Mouse (Mus musculus) left cerebral cortex, postnatal 4 days (tissue): ENCODE measurements at regions not wholly inside any gene's neighbourhood (a gene's known extent, or its start where the extent isn't known, plus 50 kb on each side); places are given as distances from the start of the nearest gene placed in this dataset.

Experiments used
- DNase-seq: peaks from one replicate; pipeline ENCODE4 v3.0.0-alpha.2; 2022
- intact Hi-C: fragments of 180-260 bp; cut with DNase I; formaldehyde crosslinking; loops from one replicate; pipeline ENCODE4 v1.15.1; 2025

DNA sequence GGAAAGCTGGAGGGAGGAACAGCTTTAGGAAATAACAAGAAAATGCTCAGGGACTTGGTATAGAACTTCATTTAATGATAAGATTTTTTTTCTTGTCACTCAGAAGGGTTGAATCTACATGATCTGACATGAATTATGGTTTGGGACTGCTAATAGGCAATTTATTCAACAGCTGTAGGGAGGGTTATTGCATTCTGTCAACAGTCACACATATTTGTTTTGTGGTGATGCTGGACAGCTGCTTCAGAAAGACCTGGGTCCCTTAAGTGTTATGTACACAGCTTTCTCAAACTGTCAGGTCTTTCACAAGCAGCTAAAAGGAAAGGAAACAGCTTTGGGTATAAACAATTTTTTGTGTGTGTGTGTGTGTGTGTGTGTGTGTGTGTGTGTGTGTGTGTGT, 101.0 kb upstream of the Mtpn start:
- DNase-seq: no peak
- intact Hi-C loops: no loop called here

GRCm38 (mm10) chr6:35608336-35608735, 68.6 kb upstream of the Mtpn start:
- intact Hi-C loops: no loop called here
- DNase-seq: no peak

DNA sequence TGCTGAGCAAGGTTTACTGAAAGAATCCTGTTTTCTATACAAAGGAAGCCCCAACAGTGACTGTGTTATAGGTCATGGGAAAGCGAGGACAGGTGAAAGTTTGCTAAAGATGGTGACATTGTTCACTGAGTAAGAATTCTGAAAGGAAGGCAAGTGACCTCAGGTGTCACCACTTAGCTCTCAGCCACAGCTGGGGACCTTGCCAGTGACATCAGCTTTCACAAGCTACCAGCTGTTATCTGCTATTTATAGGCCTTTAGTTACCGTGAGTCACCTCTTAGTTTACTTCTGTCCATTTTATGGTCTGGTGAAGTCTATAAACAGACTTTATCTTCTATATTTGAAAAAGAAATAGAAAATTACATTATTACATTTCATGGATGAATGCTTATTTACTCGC, 65.4 kb upstream of the Mtpn start:
- intact Hi-C loops: no loop called here
- DNase-seq: no peak

DNA sequence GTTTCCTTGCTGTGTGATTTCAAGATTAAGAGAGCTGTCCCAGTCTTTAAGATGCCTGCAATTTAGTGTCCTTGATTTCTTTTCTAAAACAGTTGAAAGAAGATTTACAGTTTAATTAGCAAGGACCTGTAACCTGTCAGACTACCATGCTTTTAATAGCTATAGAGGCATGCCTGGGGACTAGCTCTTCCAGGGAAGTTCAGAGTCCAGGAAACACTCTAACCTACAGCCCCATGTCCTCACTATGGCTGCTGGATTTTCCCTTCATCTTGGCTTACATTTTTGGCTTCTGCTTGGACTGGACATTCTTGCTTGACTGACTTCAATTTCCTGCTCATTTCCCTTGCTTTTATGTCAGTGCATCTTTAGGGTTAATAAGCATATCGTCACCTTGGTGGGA, 61.7 kb upstream of the Mtpn start:
- intact Hi-C loops: no loop called here
- DNase-seq: no peak

- DNase-seq: no peak
- intact Hi-C loops: no loop called here
Measured at GRCm38 (mm10) chr6:35599841-35600240, 60.2 kb upstream of the Mtpn start.

- intact Hi-C loops: no loop called here
- no peak for DNase-seq
Measured at GRCm38 (mm10) chr6:35598406-35599185, 58.9 kb upstream of the Mtpn start.

- DNase-seq: no peak
- intact Hi-C loops: no loop called here
Measured at GRCm38 (mm10) chr6:35595012-35595411, 55.3 kb upstream of the Mtpn start.

- no peak for DNase-seq
- intact Hi-C loops: no loop called here
Measured at GRCm38 (mm10) chr6:35592234-35592633, 52.5 kb upstream of the Mtpn start.
